Mouse (Mus musculus) thymus, postnatal 0 days (tissue): Measurements from ENCODE around the gene Arid3a. TPM values are rescaled to one million over a fixed set of nuclear protein-coding genes. Genes with fewer than 3 reads are reported as not detected.
A peak's percentile ranks its signal among the peaks of the same experiment; 100 is the strongest.

Source experiments
- DNase-seq: peaks from one replicate; pipeline ENCODE4 v3.0.0-alpha.2; 2015; ENCODE audit warnings: low spot score
- polyA plus RNA-seq: library from polyadenylated mRNA; unstranded; fragments of >200 nt; fragmentation: Nextera tagmentation; extraction: Ambion mirVana; gene quantifications from 2 replicates; pipeline ENCODE4 v1.2.1, GENCODE M21; 2015

The Arid3a gene
- polyA plus RNA-seq, 1 experiment from 2014 or later = 3.7 TPM

DNA sequence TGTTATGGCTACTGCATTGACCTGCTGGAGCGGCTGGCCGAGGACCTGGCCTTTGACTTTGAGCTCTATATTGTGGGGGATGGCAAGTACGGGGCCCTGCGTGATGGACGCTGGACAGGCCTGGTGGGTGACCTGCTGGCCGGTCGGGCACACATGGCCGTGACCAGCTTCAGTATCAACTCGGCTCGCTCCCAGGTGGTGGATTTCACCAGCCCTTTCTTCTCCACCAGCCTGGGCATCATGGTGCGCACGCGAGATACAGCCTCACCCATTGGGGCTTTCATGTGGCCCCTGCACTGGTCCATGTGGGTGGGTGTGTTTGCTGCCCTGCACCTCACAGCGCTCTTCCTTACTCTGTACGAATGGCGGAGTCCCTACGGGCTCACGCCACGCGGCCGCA lies 47.2 kb downstream of the Arid3a start:
- DNase-seq = no peak

GRCm38 (mm10) chr10:79974668-79975067 lies 47.8 kb downstream of the Arid3a start:
- no peak for DNase-seq

GRCm38 (mm10) chr10:79976071-79976721 lies 49.4 kb downstream of the Arid3a start:
- no peak for DNase-seq

DNA sequence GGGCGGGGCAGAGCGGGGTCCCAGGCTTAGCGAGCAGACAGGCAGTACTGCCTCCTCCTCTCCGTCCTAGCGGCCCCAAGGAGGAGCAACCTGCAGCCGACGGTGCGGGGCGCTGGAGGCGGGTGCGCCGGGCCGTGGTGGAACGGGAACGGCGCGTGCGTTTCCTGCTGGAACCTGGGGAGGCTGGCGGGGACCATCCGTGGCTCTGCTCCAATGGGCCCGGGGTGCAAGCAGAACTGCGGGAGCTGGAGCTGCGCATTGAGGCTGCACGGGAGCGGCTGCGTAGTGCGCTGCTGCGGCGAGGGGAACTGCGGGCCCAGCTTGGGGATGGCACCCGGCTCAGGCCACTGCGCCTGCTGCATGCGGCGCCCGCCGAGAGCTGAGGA lies 49.9 kb downstream of the Arid3a start:
- DNase-seq = no peak

- no peak for DNase-seq
Measured at GRCm38 (mm10) chr10:79977324-79977723, 50.5 kb downstream of the Arid3a start.

DNA sequence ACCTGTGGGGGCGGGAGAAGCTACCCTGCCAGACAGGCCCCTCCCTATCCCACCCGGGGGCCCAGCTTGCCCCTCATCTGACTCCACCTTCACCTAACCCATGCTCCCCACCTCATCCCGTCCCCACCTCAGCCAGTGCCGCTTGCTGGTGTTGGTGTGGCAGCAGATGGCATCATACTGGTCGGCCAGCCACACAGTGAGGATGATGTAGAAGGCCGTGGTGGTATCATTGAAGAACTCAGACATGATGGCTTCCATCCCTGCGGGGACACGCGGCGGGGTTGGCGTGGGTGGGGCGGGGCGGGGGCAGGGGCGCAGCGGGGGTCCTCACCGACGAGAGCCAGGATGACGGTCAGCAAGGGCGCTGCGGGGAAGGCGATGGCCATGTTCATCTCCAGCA lies 51.2 kb downstream of the Arid3a start:
- no peak for DNase-seq

DNA sequence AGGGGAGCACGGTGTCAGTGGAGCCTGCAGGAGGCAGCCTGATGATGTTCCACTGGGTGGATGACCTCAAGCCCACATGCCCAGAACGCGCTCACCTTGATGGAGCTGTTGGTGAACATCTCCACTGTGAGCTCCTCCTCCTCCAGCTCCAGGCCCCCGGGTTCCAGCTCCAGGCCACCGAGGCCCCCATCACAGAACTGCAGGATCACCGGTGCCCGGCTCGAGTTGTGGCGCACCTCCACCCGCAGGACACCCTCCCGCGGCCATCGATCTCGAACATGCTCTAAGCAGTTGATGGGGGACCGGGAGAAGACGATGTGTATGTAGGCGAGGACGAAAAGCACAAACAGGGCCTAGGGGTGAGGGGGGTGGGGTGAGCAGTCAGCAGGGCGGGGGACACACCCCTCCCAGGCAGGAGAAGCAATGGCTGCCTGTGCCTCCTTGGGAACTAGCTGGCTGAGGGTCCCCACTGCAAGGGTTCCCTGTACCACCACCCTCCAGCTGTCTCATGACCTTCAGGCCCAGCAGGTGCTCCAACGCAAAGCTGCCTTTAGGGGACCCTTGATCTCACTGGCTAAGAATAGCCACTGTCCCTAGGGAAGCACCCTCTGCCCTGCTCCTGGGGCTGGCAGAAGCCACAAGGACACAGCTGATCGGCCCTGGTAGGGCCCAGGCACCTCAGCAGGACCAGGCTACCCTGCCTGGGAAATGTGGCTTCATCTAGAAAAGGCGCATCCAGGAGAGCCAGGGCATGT lies 52.7 kb downstream of the Arid3a start:
- no peak for DNase-seq

- DNase-seq = no peak
Measured at GRCm38 (mm10) chr10:79983205-79983604, 56.4 kb downstream of the Arid3a start.

GRCm38 (mm10) chr10:79983670-79984069 lies 56.8 kb downstream of the Arid3a start:
- peak; percentile 72 for DNase-seq

GRCm38 (mm10) chr10:79984195-79984816 lies 57.5 kb downstream of the Arid3a start, which contains the start of gene Tmem259:
Gene Tmem259 (minus strand): TSS chr10:79984330.
- peak; percentile 89 for DNase-seq

DNA sequence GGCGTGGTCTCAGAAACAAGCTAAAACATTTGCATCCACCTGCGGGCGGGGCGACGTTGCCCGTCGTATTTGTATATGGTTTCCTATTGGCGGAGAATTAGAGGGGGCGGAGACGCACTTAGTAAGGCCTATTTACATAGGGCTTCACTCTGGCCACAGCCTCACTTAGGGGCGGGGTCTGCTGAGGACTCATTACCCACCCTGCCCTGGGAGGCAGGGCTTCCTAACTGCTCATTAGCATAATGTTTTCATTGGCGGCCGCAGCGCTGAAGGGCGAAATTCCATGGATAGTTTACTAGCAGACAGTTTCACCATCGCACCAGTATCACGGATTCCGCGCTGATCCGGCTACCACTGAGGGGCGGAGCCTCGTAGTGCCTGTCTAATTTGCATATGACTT lies 58.0 kb downstream of the Arid3a start:
- DNase-seq = peak; percentile 98

GRCm38 (mm10) chr10:79985334-79986231 lies 58.7 kb downstream of the Arid3a start:
- DNase-seq = peak; percentile 83

- no peak for DNase-seq
Measured at GRCm38 (mm10) chr10:79986232-79986878, 59.5 kb downstream of the Arid3a start.

- DNase-seq = peak; percentile 92
Measured at GRCm38 (mm10) chr10:79986963-79987362, 60.1 kb downstream of the Arid3a start.

- peak; percentile 14 for DNase-seq
Measured at GRCm38 (mm10) chr10:79987771-79988505, 61.1 kb downstream of the Arid3a start.

- DNase-seq = peak; percentile 63
Measured at GRCm38 (mm10) chr10:79988506-79989271, 61.8 kb downstream of the Arid3a start, which contains the start of gene Cnn2. Gene Cnn2 (plus strand): TSS chr10:79988584.

DNA sequence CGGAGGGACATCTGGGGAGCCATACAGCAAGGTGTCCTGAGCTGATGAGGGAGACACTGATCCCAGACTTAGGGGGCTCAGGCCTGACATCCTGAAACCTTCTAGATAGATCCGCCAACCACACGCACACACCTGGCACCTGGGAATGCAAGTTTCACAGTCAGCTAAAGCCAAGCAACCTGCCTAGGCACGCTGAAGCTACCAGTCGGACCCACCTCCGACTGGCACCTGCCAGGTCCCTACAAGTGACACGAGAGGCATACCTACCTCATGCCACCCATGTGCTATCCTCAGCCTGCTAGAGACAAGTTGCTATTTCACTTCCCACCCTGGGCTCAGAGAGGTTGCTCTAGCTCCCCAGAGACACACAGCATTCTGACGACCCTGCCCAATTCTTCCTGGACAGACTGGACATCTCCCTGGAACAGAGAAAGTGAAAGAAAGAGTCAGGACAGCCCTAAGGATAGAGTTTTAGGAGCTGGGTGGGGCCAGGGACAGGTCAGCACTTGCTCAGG lies 62.5 kb downstream of the Arid3a start:
- DNase-seq = no peak

GRCm38 (mm10) chr10:79989870-79990269 lies 63.0 kb downstream of the Arid3a start:
- no peak for DNase-seq

DNA sequence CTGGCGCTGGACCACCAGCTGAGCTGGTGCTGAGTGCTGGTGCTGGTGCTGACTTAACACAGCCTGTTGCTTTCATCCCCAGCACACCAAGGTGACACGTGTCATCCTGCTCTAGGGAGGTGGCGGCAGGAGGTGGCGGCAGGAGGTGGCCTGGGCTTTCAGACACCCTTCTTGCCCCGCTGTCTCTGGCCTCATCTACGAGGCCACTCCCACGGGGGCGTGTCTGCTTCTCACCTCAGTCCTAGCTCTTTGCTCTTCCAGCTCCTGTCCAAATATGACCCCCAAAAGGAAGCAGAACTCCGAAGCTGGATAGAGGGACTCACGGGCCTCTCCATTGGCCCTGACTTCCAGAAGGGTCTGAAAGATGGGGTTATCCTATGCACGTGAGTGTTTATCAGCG lies 64.3 kb downstream of the Arid3a start:
- no peak for DNase-seq
